Mouse (Mus musculus): ENCODE measurements around the gene Dnah11.

DNA sequence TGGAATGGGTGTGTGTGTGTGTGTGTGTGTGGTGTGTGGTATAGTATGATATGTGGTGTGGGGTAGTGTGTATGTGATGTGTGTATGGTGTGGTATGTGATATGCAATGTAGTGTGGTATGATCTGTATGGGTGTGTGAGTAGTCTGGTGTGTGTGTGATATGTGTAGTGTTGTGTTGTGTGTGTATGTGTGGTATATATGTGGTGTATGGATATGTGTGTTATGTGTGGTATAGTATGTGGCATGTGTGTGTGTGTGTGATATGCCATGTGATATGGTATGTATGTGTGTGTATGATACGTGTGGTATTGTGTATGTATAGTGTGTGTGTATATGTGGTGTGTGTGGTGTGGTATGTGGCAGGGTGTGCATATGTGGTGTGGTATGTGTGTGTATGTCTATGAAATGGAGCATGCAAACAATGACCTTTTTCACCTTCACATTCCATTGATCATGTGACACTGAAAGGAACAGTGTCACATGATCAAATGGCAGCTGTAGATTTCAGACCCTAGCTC lies 155.7 kb downstream of the Dnah11 start:
- TF ChIP-seq CTCF (IDR thresholded peaks at IDR 0.05; ENCODE audit: control insufficient read depth, insufficient read depth, low read length) (no peak), POLR2A (IDR thresholded peaks at IDR 0.05; ENCODE audit: borderline replicate concordance, control insufficient read depth, low read depth, low read length) (no peak)
